Mouse (Mus musculus) hindbrain, embryonic 16.5 days (tissue): ENCODE results near the gene Xrcc4. TPM values are rescaled to one million over a fixed set of nuclear protein-coding genes. Genes with fewer than 3 reads are reported as not detected.
A peak's percentile ranks its signal among the peaks of the same experiment; 100 is the strongest.

ENCODE experiments used
- ATAC-seq: fragments of 200-750 bp; cut with Nextera tagmentation; 2 replicates; pipeline ENCODE4 v1.8.0; 2017; ENCODE audit warnings: moderate TSS enrichment, moderate library complexity
- H3K27ac ChIP-seq: fragments of 300-500 bp; sonication (generic); 2 replicates; pipeline ENCODE4 v1.5.1; 2014; ENCODE audit warnings: low read depth, mild to moderate bottlenecking, control low read depth, low read length, moderate library complexity
- H3K27me3 ChIP-seq: fragments of 300-500 bp; sonication (generic); replicated peaks from 2 replicates; pipeline ENCODE4 v1.6.1; 2014; ENCODE audit warnings: low read length; ENCODE audit not compliant: control insufficient read depth, insufficient read depth
- H3K36me3 ChIP-seq: fragments of 300-500 bp; sonication (generic); 2 replicates; pipeline ENCODE4 v1.6.1; 2014; ENCODE audit warnings: mild to moderate bottlenecking, low read length, moderate library complexity, mixed read lengths; ENCODE audit not compliant: control insufficient read depth, insufficient read depth
- H3K4me1 ChIP-seq: fragments of 300-500 bp; sonication (generic); 2 replicates; pipeline ENCODE4 v1.6.1; 2014; ENCODE audit warnings: low read depth, low read length; ENCODE audit not compliant: control insufficient read depth, insufficient read depth
- H3K4me2 ChIP-seq: fragments of 300-500 bp; sonication (generic); 2 replicates; pipeline ENCODE4 v1.6.1; 2014; ENCODE audit warnings: mild to moderate bottlenecking, low read length, control low read depth, moderate library complexity
- H3K4me3 ChIP-seq: fragments of 300-500 bp; sonication (generic); 2 replicates; pipeline ENCODE4 v1.5.1; 2014; ENCODE audit warnings: mild to moderate bottlenecking, low read length, control low read depth, moderate library complexity
- H3K9ac ChIP-seq: fragments of 300-500 bp; sonication (generic); 2 replicates; pipeline ENCODE4 v1.6.1; 2014; ENCODE audit warnings: low read depth, mild to moderate bottlenecking, control low read depth, low read length, moderate library complexity
- H3K9me3 ChIP-seq: fragments of 300-500 bp; sonication (generic); 2 replicates; pipeline ENCODE4 v1.6.1; 2014; ENCODE audit warnings: mild to moderate bottlenecking, low read length, moderate library complexity; ENCODE audit not compliant: control insufficient read depth
- WGBS: fragments of 180-500 bp; shearing (Covaris S2); extraction: QIAGEN DNeasy Blood & Tissue Kit; methylation state at CpG from one replicate; pipeline ENCODE4 v1.1.7; 2014; 5-methylcytosine and 5-hydroxymethylcytosine counted together
- polyA plus RNA-seq: library from polyadenylated mRNA; unstranded; fragments of >200 nt; fragmentation: Nextera tagmentation; extraction: Ambion mirVana; gene quantifications from 2 replicates; pipeline ENCODE4 v1.2.1, GENCODE M21; 2015

Xrcc4 gene
- polyA plus RNA-seq, 1 experiment from 2014 or later = 18.6 TPM

- H3K4me3 ChIP-seq = no peak overlapping the region
- no peaks in the 10 kb centered on the region for H3K27me3 ChIP-seq
- H3K27ac ChIP-seq = no peak overlapping the region
- H3K9me3 ChIP-seq = no peaks in the 10 kb centered on the region
- no peaks in the 10 kb centered on the region for H3K4me1 ChIP-seq
- ATAC-seq = no peak
- no peak overlapping the region for H3K4me2 ChIP-seq
- no peaks in the 10 kb centered on the region for H3K36me3 ChIP-seq
- WGBS = 86% methylated on average over 6 of the region's 6 CpGs
- no peak overlapping the region for H3K9ac ChIP-seq
Measured at GRCm38 (mm10) chr13:90051735-90052134, 37.7 kb downstream of the Xrcc4 start.

GRCm38 (mm10) chr13:90039613-90040012 lies 49.8 kb downstream of the Xrcc4 start:
- Histone ChIP-seq H3K9ac (no peak overlapping the region), H3K36me3 (no peaks in the 10 kb centered on the region), H3K9me3 (no peaks in the 10 kb centered on the region), H3K27me3 (no peaks in the 10 kb centered on the region), H3K4me2 (no peak overlapping the region), H3K4me3 (no peak overlapping the region), H3K4me1 (no peaks in the 10 kb centered on the region), H3K27ac (no peak overlapping the region)
- ATAC-seq = no peak
- WGBS = 42% methylated on average over 2 of the region's 2 CpGs

GRCm38 (mm10) chr13:90032977-90033376 lies 56.4 kb downstream of the Xrcc4 start:
- H3K4me3 ChIP-seq = no peak overlapping the region
- no peaks in the 10 kb centered on the region for H3K27me3 ChIP-seq
- no peaks in the 10 kb centered on the region for H3K9me3 ChIP-seq
- no peak overlapping the region for H3K27ac ChIP-seq
- no peak for ATAC-seq
- H3K4me2 ChIP-seq = no peak overlapping the region
- H3K4me1 ChIP-seq = no peaks in the 10 kb centered on the region
- no peaks in the 10 kb centered on the region for H3K36me3 ChIP-seq
- H3K9ac ChIP-seq = no peak overlapping the region
- 72% methylated on average over 4 of the region's 4 CpGs for WGBS

- no peaks in the 10 kb centered on the region for H3K4me1 ChIP-seq
- WGBS = 31% methylated on average over 2 of the region's 2 CpGs
- no peaks in the 10 kb centered on the region for H3K36me3 ChIP-seq
- no peak overlapping the region for H3K9ac ChIP-seq
- H3K4me2 ChIP-seq = no peak overlapping the region
- no peak for ATAC-seq
- no peaks in the 10 kb centered on the region for H3K27me3 ChIP-seq
- H3K9me3 ChIP-seq = no peaks in the 10 kb centered on the region
- H3K4me3 ChIP-seq = no peak overlapping the region
- no peak overlapping the region for H3K27ac ChIP-seq
Measured at GRCm38 (mm10) chr13:90032523-90032922, 56.9 kb downstream of the Xrcc4 start.

GRCm38 (mm10) chr13:90030911-90031310 lies 58.5 kb downstream of the Xrcc4 start:
- H3K4me2 ChIP-seq = no peak overlapping the region
- no peaks in the 10 kb centered on the region for H3K9me3 ChIP-seq
- no peaks in the 10 kb centered on the region for H3K27me3 ChIP-seq
- no peaks in the 10 kb centered on the region for H3K36me3 ChIP-seq
- H3K4me1 ChIP-seq = no peaks in the 10 kb centered on the region
- no peak overlapping the region for H3K27ac ChIP-seq
- 69% methylated on average over 3 of the region's 3 CpGs for WGBS
- no peak overlapping the region for H3K4me3 ChIP-seq
- H3K9ac ChIP-seq = no peak overlapping the region
- ATAC-seq = no peak

- no peaks in the 10 kb centered on the region for H3K9me3 ChIP-seq
- no peak for ATAC-seq
- H3K27ac ChIP-seq = no peak overlapping the region
- H3K4me1 ChIP-seq = no peaks in the 10 kb centered on the region
- H3K4me3 ChIP-seq = no peak overlapping the region
- H3K4me2 ChIP-seq = no peak overlapping the region
- 60% methylated on average over 3 of the region's 3 CpGs for WGBS
- H3K9ac ChIP-seq = no peak overlapping the region
- no peaks in the 10 kb centered on the region for H3K27me3 ChIP-seq
- no peaks in the 10 kb centered on the region for H3K36me3 ChIP-seq
Measured at GRCm38 (mm10) chr13:90012620-90013019, 76.8 kb downstream of the Xrcc4 start.

GRCm38 (mm10) chr13:90012198-90012597 lies 77.2 kb downstream of the Xrcc4 start:
- Histone ChIP-seq H3K27ac (no peak overlapping the region), H3K9me3 (no peaks in the 10 kb centered on the region), H3K4me1 (no peaks in the 10 kb centered on the region), H3K4me3 (no peak overlapping the region), H3K4me2 (no peak overlapping the region), H3K36me3 (no peaks in the 10 kb centered on the region), H3K27me3 (no peaks in the 10 kb centered on the region), H3K9ac (no peak overlapping the region)
- WGBS = 73% methylated on average over 8 of the region's 8 CpGs
- ATAC-seq = no peak

GRCm38 (mm10) chr13:90011129-90011528 lies 78.3 kb downstream of the Xrcc4 start:
- peak; percentile 71; the same call in 1 of the 2 replicates for ATAC-seq
- H3K4me2 ChIP-seq = no peak overlapping the region
- no peaks in the 10 kb centered on the region for H3K9me3 ChIP-seq
- H3K36me3 ChIP-seq = no peaks in the 10 kb centered on the region
- H3K27me3 ChIP-seq = no peaks in the 10 kb centered on the region
- H3K27ac ChIP-seq = no peak overlapping the region
- WGBS = 79% methylated on average over 8 of the region's 8 CpGs
- no peaks in the 10 kb centered on the region for H3K4me1 ChIP-seq
- no peak overlapping the region for H3K4me3 ChIP-seq
- no peak overlapping the region for H3K9ac ChIP-seq

GRCm38 (mm10) chr13:90009786-90010185 lies 79.6 kb downstream of the Xrcc4 start:
- ATAC-seq = no peak
- Histone ChIP-seq H3K4me3 (no peak overlapping the region), H3K9me3 (no peaks in the 10 kb centered on the region), H3K27ac (no peak overlapping the region), H3K4me1 (no peaks in the 10 kb centered on the region), H3K9ac (no peak overlapping the region), H3K27me3 (no peaks in the 10 kb centered on the region), H3K4me2 (no peak overlapping the region), H3K36me3 (no peaks in the 10 kb centered on the region)

- 100% methylated on average over 1 of the region's 1 CpGs for WGBS
- Histone ChIP-seq H3K36me3 (no peaks in the 10 kb centered on the region), H3K4me2 (no peak overlapping the region), H3K4me3 (no peak overlapping the region), H3K27ac (no peak overlapping the region), H3K9ac (no peak overlapping the region), H3K9me3 (no peaks in the 10 kb centered on the region), H3K27me3 (no peaks in the 10 kb centered on the region), H3K4me1 (no peaks in the 10 kb centered on the region)
- ATAC-seq = no peak
Measured at GRCm38 (mm10) chr13:90005561-90005960, 83.8 kb downstream of the Xrcc4 start.
